Comparison of ENCODE assay signal across 18 mouse cellular contexts in the genomic region with DNA sequence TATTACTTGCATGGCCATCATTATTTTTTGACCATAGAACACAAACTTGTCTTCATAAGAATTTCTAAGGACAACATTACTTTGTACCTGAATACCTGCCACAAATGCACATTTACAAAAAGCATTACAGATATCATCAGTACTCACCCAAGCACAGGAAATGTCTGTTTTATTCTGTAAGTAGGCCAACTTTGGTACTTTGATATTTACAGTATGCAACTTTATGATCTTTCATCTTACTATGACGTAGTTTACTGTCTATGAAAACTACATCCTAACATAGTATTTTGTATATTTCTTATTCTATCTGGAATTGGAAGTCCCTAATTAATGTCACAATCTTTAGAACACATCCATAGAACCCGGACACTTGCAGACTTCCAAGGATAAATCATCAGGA.
"Had no signal": no experiment of that assay in that cellular context is flagged by ENCODE, and none has a peak within 500 bp of the region (broad histone marks: within the 10 kb centered on the region; RNA-seq: fewer than 3 reads in every experiment).

No protein-coding gene starts in this region.

- H3K4me1 ChIP-seq: liver, embryonic 15.5 days; lung, embryonic 15.5 days; midbrain, embryonic 10.5 days; midbrain, embryonic 12.5 days; neural tube, embryonic 13.5 days; stomach, embryonic 15.5 days had no signal

- ATAC-seq: liver, postnatal 0 days; lung, postnatal 0 days; midbrain, embryonic 16.5 days had no signal

- H3K4me3 ChIP-seq: liver, embryonic 15.5 days; lung, embryonic 15.5 days; midbrain, embryonic 10.5 days; midbrain, embryonic 12.5 days; myocyte; neural tube, embryonic 13.5 days; stomach, embryonic 15.5 days had no signal

- H3K27ac ChIP-seq: liver, embryonic 15.5 days; lung, embryonic 15.5 days; midbrain, embryonic 10.5 days; midbrain, embryonic 12.5 days; neural tube, embryonic 13.5 days; stomach, embryonic 15.5 days; stomach, postnatal 0 days had no signal

- H3K4me2 ChIP-seq: liver, embryonic 15.5 days; lung, embryonic 15.5 days; midbrain, embryonic 12.5 days; neural tube, embryonic 13.5 days; stomach, embryonic 15.5 days had no signal

- H3K9me3 ChIP-seq: liver, embryonic 15.5 days; lung, embryonic 15.5 days; midbrain, embryonic 10.5 days; midbrain, embryonic 12.5 days; neural tube, embryonic 13.5 days; stomach, embryonic 15.5 days had no signal

- DNase-seq: liver, postnatal 0 days; lung, adult 2 months; lung, postnatal 4 days; midbrain, embryonic 14.5 days; right cerebral cortex, postnatal 14 days; thymus, adult 2 months; thymus, postnatal 25 days; thymus, postnatal 4 days had no signal

- H3K9ac ChIP-seq: liver, embryonic 15.5 days; liver, postnatal 0 days; lung, embryonic 15.5 days; midbrain, embryonic 12.5 days; neural tube, embryonic 13.5 days; stomach, embryonic 15.5 days had no signal

- H3K36me3 ChIP-seq: liver, embryonic 15.5 days; lung, embryonic 15.5 days; midbrain, embryonic 10.5 days; midbrain, embryonic 12.5 days; neural tube, embryonic 13.5 days; stomach, embryonic 15.5 days had no signal

- H3K27me3 ChIP-seq: liver, embryonic 15.5 days; stomach, embryonic 15.5 days had no signal
